Mouse (Mus musculus) lung, embryonic 14.5 days (tissue): ENCODE measurements around the gene Faap24. TPM values are rescaled to one million over a fixed set of nuclear protein-coding genes. Genes with fewer than 3 reads are reported as not detected.
A peak's percentile ranks its signal among the peaks of the same experiment; 100 is the strongest.

Experiments used
- ATAC-seq: fragments of 200-750 bp; cut with Nextera tagmentation; 2 replicates; pipeline ENCODE4 v1.8.0; 2017; ENCODE audit warnings: mild to moderate bottlenecking, moderate TSS enrichment, moderate library complexity; ENCODE audit not compliant: insufficient read depth
- DNase-seq: peaks from one replicate; pipeline ENCODE4 v3.0.0-alpha.2; 2015
- H3K27ac ChIP-seq: fragments of 300-500 bp; sonication (generic); 2 replicates; pipeline ENCODE4 v1.5.1; 2014; ENCODE audit warnings: low read depth, mild to moderate bottlenecking, moderate library complexity
- H3K27me3 ChIP-seq: fragments of 300-500 bp; sonication (generic); 2 replicates; pipeline ENCODE4 v1.6.1; 2014; ENCODE audit warnings: low read length, control low read depth; ENCODE audit not compliant: insufficient read depth
- H3K36me3 ChIP-seq: fragments of 300-500 bp; sonication (generic); 2 replicates; pipeline ENCODE4 v1.6.1; 2014; ENCODE audit warnings: control low read depth; ENCODE audit not compliant: insufficient read depth
- H3K4me1 ChIP-seq: fragments of 300-500 bp; sonication (generic); 2 replicates; pipeline ENCODE4 v1.6.1; 2014; ENCODE audit warnings: antibody characterized with exemption, control low read depth; ENCODE audit not compliant: insufficient read depth
- H3K4me2 ChIP-seq: fragments of 300-500 bp; sonication (generic); 2 replicates; pipeline ENCODE4 v1.6.1; 2014; ENCODE audit warnings: mild to moderate bottlenecking
- H3K4me3 ChIP-seq: fragments of 300-500 bp; sonication (generic); 2 replicates; pipeline ENCODE4 v1.5.1; 2014; ENCODE audit warnings: low read depth, low read length
- H3K9ac ChIP-seq: fragments of 300-500 bp; sonication (generic); 2 replicates; pipeline ENCODE4 v1.6.1; 2014
- H3K9me3 ChIP-seq: fragments of 300-500 bp; sonication (generic); 2 replicates; pipeline ENCODE4 v1.6.1; 2016; ENCODE audit warnings: low read depth, low read length, control low read depth
- CTCF ChIP-seq: IDR thresholded peaks from 2 replicates; pipeline ENCODE4 v1.5.1; 2016; ENCODE audit warnings: antibody characterized with exemption, low read depth
- WGBS: fragments of 180-500 bp; shearing (Covaris S2); extraction: QIAGEN DNeasy Blood & Tissue Kit; methylation state at CpG from one replicate; pipeline ENCODE4 v1.1.7; 2014; 5-methylcytosine and 5-hydroxymethylcytosine counted together
- polyA plus RNA-seq: library from polyadenylated mRNA; unstranded; fragments of >200 nt; fragmentation: Nextera tagmentation; extraction: Ambion mirVana; gene quantifications from 2 replicates; pipeline ENCODE4 v1.2.1, GENCODE M21; 2014

Gene Faap24
- 17.7 and 20.2 TPM in 2 replicates for polyA plus RNA-seq

DNA sequence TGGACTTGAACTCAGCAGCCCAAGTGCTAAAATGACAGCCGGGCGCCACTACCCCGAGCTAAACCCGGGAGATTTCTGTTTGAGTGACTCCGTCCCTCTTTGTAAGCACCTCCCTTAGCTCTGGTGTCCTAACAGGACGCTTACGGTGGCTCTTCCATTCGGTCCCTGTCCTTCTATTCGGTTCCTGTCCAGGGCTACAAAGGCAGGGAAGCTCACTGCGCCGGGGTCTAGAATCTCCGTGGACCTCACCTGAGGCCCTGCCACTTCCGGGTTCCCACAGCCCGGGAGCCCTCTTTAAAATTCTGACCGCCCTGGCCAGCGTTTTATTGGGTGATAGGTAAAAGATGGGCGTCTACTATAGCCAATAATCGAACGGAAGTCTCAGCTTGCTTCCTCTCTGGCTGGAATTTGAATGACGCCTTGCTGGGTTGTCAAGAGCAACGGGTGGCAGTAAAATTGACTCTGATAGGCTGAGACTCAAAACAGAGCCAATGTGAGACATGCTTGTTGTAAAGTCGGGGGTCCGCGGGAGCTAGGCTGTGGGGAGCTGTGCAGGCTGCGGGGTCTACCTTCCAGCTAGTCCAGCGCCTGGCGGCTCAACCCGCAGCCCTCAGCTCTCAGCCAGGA, at the start of gene Faap24, which contains the start of gene Cep89:
Gene Faap24, minus strand, starts transcription at position 295 of the 627 bp plus-strand sequence.
Gene Cep89, plus strand, starts transcription at position 494 of the 627 bp plus-strand sequence.
- Histone ChIP-seq H3K4me2 (peak within 1 kb of the TSS; percentile 85), H3K9ac (peak within 1 kb of the TSS; percentile 66), H3K4me1 (0 out of 2 replicates have a peak, but pooled peaks cover 6% of the 10 kb centered on the region), H3K27me3 (no peaks in the 10 kb centered on the region), H3K27ac (peak within 1 kb of the TSS; percentile 36; the same call in 1 of the 2 replicates), H3K9me3 (no peaks in the 10 kb centered on the region), H3K36me3 (peaks cover 29% of the 10 kb centered on the region), H3K4me3 (peak within 1 kb of the TSS; percentile 77)
- under 1% methylated on average over 28 of the region's 28 CpGs for WGBS
- no peak for TF ChIP-seq CTCF
- DNase-seq (peak; percentile 98), ATAC-seq (peak; percentile 98)

DNA sequence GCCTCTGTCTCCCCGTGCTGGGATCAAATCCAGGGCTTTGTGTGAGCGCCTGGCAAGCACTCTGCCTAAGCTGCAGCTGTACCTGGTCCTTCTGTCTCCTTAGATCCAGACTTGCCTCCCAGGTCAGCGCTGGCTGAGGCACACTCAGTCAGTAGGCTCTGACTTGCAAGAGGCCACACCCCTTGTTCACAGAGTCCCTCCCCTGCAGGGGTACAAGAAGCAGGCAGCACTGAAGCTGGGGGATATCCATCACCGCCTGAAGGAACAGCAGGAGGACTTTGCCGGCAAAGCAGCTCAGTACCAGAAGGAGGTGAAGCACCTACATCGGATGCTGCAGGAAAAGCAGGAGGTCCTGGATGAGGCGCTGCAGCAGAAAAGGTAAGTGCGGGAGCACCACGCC, 38.6 kb upstream of the Faap24 start:
- H3K4me1 ChIP-seq = no peaks in the 10 kb centered on the region
- H3K27me3 ChIP-seq = no peaks in the 10 kb centered on the region
- H3K9ac ChIP-seq = no peak overlapping the region
- no peak overlapping the region for H3K4me3 ChIP-seq
- ATAC-seq = no peak
- 83% methylated on average over 9 of the region's 9 CpGs for WGBS
- H3K36me3 ChIP-seq = peaks cover 89% of the 10 kb centered on the region
- no peak for DNase-seq
- H3K27ac ChIP-seq = no peak overlapping the region
- H3K4me2 ChIP-seq = no peak overlapping the region
- TF ChIP-seq CTCF = no peak
- no peaks in the 10 kb centered on the region for H3K9me3 ChIP-seq

DNA sequence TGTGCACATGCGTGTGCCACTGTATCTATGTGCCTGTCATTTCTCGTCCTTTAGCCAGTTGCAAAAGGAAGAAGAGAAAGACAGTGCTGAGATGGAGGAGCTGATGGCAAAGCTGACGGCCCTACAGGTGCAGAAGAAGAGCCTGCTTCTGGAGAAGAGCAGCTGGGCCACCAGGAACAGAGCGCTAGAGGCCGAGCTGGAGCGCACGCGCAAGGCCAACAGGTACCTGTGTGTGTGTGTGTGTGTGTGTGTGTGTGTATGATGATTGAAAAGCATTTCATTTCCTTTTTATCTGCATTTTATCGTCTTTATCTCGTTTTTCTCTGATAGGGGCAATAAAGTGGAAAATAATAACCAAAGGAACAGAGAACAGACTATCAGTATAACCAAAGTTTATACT, 31.5 kb upstream of the Faap24 start:
- H3K27ac ChIP-seq = no peak overlapping the region
- no peak overlapping the region for H3K4me2 ChIP-seq
- no peaks in the 10 kb centered on the region for H3K27me3 ChIP-seq
- H3K4me3 ChIP-seq = no peak overlapping the region
- H3K4me1 ChIP-seq = no peaks in the 10 kb centered on the region
- no peak for TF ChIP-seq CTCF
- H3K36me3 ChIP-seq = peaks cover 81% of the 10 kb centered on the region
- 84% methylated on average over 10 of the region's 10 CpGs for WGBS
- DNase-seq = no peak
- H3K9ac ChIP-seq = no peak overlapping the region
- ATAC-seq = no peak
- no peaks in the 10 kb centered on the region for H3K9me3 ChIP-seq

DNA sequence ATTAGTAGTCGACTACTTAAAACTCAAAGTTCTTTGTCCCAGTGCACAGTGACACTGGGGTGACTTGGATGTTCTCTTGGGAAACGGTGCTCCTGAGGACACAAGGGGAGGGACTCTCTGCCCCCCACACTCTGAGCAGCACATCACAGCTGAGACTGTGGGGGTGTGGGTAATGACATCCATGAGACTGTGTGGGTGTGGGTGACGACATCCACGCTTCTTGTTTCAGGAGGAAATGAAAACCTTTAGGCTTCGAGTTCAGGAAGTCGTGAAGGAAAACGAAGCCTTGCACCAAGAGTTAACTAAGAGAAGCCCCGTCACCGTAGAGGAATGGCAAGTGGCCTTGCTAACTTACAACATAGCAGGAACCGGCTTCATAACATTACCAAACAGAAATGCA, 26.4 kb upstream of the Faap24 start:
- 79% methylated on average over 10 of the region's 10 CpGs for WGBS
- ATAC-seq (no peak), DNase-seq (no peak)
- Histone ChIP-seq H3K4me3 (no peak overlapping the region), H3K27me3 (no peaks in the 10 kb centered on the region), H3K9ac (no peak overlapping the region), H3K36me3 (peaks cover 80% of the 10 kb centered on the region), H3K27ac (no peak overlapping the region), H3K4me2 (no peak overlapping the region), H3K4me1 (no peaks in the 10 kb centered on the region), H3K9me3 (no peaks in the 10 kb centered on the region)
- no peak for TF ChIP-seq CTCF

DNA sequence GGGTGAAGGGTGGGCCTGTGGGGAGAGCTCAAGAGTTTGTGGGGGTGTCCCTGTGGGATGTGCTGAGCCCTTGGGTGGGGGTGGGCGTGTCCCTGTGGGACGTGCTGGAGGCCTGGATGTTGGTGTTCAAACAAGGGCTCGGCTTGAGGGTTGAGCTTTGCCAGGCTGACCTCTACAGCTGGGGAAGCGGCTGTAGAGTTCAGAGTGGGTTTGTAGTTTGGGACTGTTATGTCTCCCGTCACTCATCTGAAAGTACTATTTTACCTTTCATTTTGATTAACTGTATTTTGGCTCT, 20.0 kb upstream of the Faap24 start:
- TF ChIP-seq CTCF = no peak
- no peaks in the 10 kb centered on the region for H3K27me3 ChIP-seq
- no peak overlapping the region for H3K9ac ChIP-seq
- no peak for ATAC-seq
- whole genome bisulfite sequencing = 73% methylated on average over 5 of the region's 5 CpGs
- DNase-seq = no peak
- no peak overlapping the region for H3K4me3 ChIP-seq
- H3K4me1 ChIP-seq = no peaks in the 10 kb centered on the region
- peaks cover 62% of the 10 kb centered on the region for H3K36me3 ChIP-seq
- H3K4me2 ChIP-seq = no peak overlapping the region
- no peak overlapping the region for H3K27ac ChIP-seq
- H3K9me3 ChIP-seq = no peaks in the 10 kb centered on the region

DNA sequence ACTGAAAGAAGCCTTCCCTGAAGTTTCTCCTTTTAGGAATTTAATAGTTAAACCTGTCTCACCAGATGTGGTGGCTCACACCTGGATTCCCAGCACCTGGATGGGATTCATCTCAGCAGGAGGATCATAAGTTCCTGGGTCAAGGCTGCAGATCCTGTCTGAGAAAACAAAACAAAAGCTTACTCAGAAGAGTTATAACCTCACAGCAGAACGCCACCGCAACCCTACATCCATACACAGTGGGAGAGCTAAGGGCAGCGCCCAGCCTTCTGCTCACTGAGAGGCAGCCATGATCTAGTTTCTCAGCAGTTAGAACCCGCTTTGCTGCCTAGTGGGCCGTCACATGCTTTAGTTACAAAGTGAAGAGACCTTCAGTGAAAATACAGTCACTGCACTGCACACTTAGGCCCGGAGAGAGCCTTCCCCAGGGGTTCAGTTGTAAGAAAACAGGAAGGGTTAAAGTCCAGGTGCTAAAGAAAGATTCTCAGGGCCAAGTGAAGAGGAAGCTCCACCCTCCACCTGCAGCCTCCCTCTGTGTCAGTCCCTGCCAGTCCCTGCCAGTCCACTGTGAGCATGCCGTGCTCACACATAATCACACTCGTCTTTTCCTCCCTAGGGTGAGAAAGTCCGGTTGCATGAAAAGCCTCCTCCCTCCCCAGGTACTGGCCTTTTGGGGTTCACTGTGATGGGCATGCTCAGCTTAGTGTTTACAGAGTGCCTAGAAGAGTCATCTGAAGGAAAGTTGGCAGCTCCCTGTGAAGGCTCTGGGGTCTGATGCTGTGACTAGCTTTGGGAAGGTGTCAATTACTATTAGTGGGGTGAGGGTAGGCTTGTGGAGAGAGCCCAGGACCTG, 19.4 kb upstream of the Faap24 start:
- Histone ChIP-seq H3K27me3 (no peaks in the 10 kb centered on the region), H3K4me2 (no peak overlapping the region), H3K36me3 (peaks cover 57% of the 10 kb centered on the region), H3K9ac (no peak overlapping the region), H3K27ac (no peak overlapping the region), H3K4me1 (no peaks in the 10 kb centered on the region), H3K4me3 (no peak overlapping the region), H3K9me3 (no peaks in the 10 kb centered on the region)
- TF ChIP-seq CTCF = no peak
- ATAC-seq = no peak
- DNase-seq = no peak
- 77% methylated on average over 9 of the region's 9 CpGs for WGBS

DNA sequence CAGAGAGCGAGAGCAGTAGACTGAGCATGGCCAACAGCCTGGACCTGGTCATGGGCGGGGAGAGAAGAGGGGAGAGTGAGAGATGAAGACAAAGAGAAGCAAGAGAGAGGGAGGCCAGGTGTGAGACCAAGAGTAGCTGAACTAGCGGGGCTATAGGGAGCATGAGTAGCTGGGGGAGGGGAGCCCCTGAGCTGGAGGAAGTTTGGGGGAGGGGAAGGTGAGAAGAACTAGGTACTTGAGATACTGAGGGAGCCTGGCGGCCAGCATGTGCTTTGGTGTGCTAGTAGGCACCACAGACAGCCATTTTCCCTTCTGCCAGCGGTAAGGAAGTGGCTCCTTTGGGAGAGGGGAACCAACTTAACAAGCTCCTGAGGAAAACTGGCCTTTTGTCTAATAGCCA, 18.6 kb upstream of the Faap24 start:
- ATAC-seq = no peak
- peak; percentile 38 for DNase-seq
- Histone ChIP-seq H3K27ac (0 out of 2 replicates have a peak overlapping the region, but pooled peaks have one; percentile 8), H3K4me3 (no peak overlapping the region), H3K9ac (no peak overlapping the region), H3K9me3 (no peaks in the 10 kb centered on the region), H3K36me3 (peaks cover 57% of the 10 kb centered on the region), H3K4me2 (no peak overlapping the region), H3K4me1 (no peaks in the 10 kb centered on the region), H3K27me3 (no peaks in the 10 kb centered on the region)
- no peak for TF ChIP-seq CTCF
- 50% methylated on average over 5 of the region's 5 CpGs for WGBS
